27 mouse cellular contexts compared by ENCODE assay signal in genomic region chr10:63117583-63117982, GRCm38 (mm10). TPM values are rescaled to one million over a fixed set of nuclear protein-coding genes. Genes with fewer than 3 reads are reported as not detected.
DNase-seq lines count a peak whose midpoint lies in the region; ATAC-seq and TF ChIP-seq lines count a peak whose summit lies in the region.
"Had no signal": no experiment of that assay in that cellular context is flagged by ENCODE, and none has a peak within 500 bp of the region (broad histone marks: within the 10 kb centered on the region; RNA-seq: fewer than 3 reads in every experiment).

No protein-coding gene starts in this region.

- no peaks in the 10 kb centered on the region for H3K79me2 ChIP-seq in MEL (ENCODE audit: control insufficient read depth, insufficient read depth, low read length, poor library complexity)

- no peaks in the 10 kb centered on the region for H3K27me3 ChIP-seq in forebrain, postnatal 0 days (ENCODE audit: insufficient read depth, low read length)
- no peaks in the 10 kb centered on the region for H3K27me3 ChIP-seq in forebrain, embryonic 14.5 days (replicated peaks; ENCODE audit: control insufficient read depth, insufficient read depth, low read length)
- H3K27me3 ChIP-seq in MEL (ENCODE audit: control insufficient read depth in 1 of 2, insufficient read depth in 2 of 2, low read length in 2 of 2) = no peaks in the 10 kb centered on the region; a peak in 1 of 4 replicates
- no peaks in the 10 kb centered on the region for H3K27me3 ChIP-seq in stomach, postnatal 0 days (ENCODE audit: control insufficient read depth, insufficient read depth, low read length)
- H3K27me3 ChIP-seq: embryonic facial prominence, embryonic 12.5 days; heart, embryonic 13.5 days; hindbrain, embryonic 12.5 days; kidney, embryonic 15.5 days had no signal

- no peaks in the 10 kb centered on the region for H3K4me1 ChIP-seq in forebrain, postnatal 0 days (ENCODE audit: insufficient read depth)
- H3K4me1 ChIP-seq in forebrain, embryonic 14.5 days (ENCODE audit: control insufficient read depth, insufficient read depth, low read length) = no peaks in the 10 kb centered on the region
- no peaks in the 10 kb centered on the region for H3K4me1 ChIP-seq in MEL (ENCODE audit: control insufficient read depth in 1 of 2, insufficient read depth in 2 of 2, low read length in 2 of 2)
- no peaks in the 10 kb centered on the region for H3K4me1 ChIP-seq in stomach, postnatal 0 days (replicated peaks; ENCODE audit: control insufficient read depth, insufficient read depth)
- H3K4me1 ChIP-seq: embryonic facial prominence, embryonic 12.5 days; heart, embryonic 13.5 days; hindbrain, embryonic 12.5 days; kidney, embryonic 15.5 days had no signal

- TF ChIP-seq POLR2A in MEL (IDR thresholded peaks at IDR 0.05; ENCODE audit: control insufficient read depth in 1 of 2, insufficient read depth in 1 of 2, low read depth in 1 of 2, low read length in 2 of 2, poor library complexity in 1 of 2) = no peak

- no peak for TF ChIP-seq EP300 in MEL (IDR thresholded peaks at IDR 0.05; ENCODE audit: low read depth in 1 of 2, low read length in 2 of 2)
- TF ChIP-seq EP300 in stomach, postnatal 0 days (optimal IDR thresholded peaks at IDR 0.05) = no peak

- 95% methylated on average over 8 of the region's 8 CpGs for WGBS in forebrain, postnatal 0 days
- WGBS in forebrain, embryonic 14.5 days = 94% methylated on average over 8 of the region's 8 CpGs
- 94% methylated on average over 8 of the region's 8 CpGs for WGBS in stomach, postnatal 0 days

- H3K9ac ChIP-seq in forebrain, postnatal 0 days = no peak overlapping the region
- H3K9ac ChIP-seq in forebrain, embryonic 14.5 days (ENCODE audit: low read length) = no peak overlapping the region
- no peak overlapping the region for H3K9ac ChIP-seq in MEL (ENCODE audit: control insufficient read depth, low read depth, low read length, poor library complexity, severe bottlenecking)
- no peak overlapping the region for H3K9ac ChIP-seq in stomach, postnatal 0 days (ENCODE audit: low read length)
- H3K9ac ChIP-seq: embryonic facial prominence, embryonic 12.5 days; heart, embryonic 13.5 days; hindbrain, embryonic 12.5 days; kidney, embryonic 15.5 days had no signal

- 0 out of 2 replicates have a peak, but pooled peaks have one; percentile 7 for TF ChIP-seq CTCF in forebrain, postnatal 0 days (IDR thresholded peaks at IDR 0.05; ENCODE audit: low read depth)
- peak; percentile 37 for TF ChIP-seq CTCF in layer of hippocampus, adult 2 months (conservative IDR thresholded peaks at IDR 0.05)
- TF ChIP-seq CTCF in MEL (IDR thresholded peaks at IDR 0.05 in 2 of 3, conservative IDR thresholded peaks at IDR 0.05 in 1 of 3; ENCODE audit: control insufficient read depth in 1 of 3, insufficient read depth in 1 of 3, low read depth in 2 of 3, low read length in 3 of 3, poor library complexity in 1 of 3, severe bottlenecking in 1 of 3) = peak; percentile 21 to 49 (median 40); a peak in 5 of 6 replicates
- TF ChIP-seq CTCF in stomach, postnatal 0 days (IDR thresholded peaks at IDR 0.05; ENCODE audit: low read depth) = peak; percentile 23

- DNase-seq in forebrain, postnatal 0 days = no peak
- DNase-seq in forebrain, embryonic 14.5 days (ENCODE audit: low spot score) = no peak
- no peak for DNase-seq in layer of hippocampus, adult 2 months (ENCODE audit: low spot score in 2 of 2)
- no peak for DNase-seq in layer of hippocampus, adult 9-11 months
- peak; percentile 10 for DNase-seq in MEL (ENCODE audit: low read depth, low spot score)
- DNase-seq in stomach, postnatal 0 days (ENCODE audit: low spot score) = no peak
- DNase-seq in adrenal gland, postnatal 25 days = no peak
- DNase-seq: cerebellum, adult 18-20 months; cerebellum, postnatal 14 days; heart, postnatal 14 days; lung, adult 18-20 months; lung, postnatal 10 days; thymus, adult 2 months; thymus, postnatal 4 days had no signal

- peak; percentile 34 for TF ChIP-seq RAD21 in MEL (IDR thresholded peaks at IDR 0.05; ENCODE audit: low read depth, low read length)

- H3K4me2 ChIP-seq in forebrain, postnatal 0 days (ENCODE audit: low read depth) = no peak overlapping the region
- H3K4me2 ChIP-seq in forebrain, embryonic 14.5 days (ENCODE audit: low read length) = no peak overlapping the region
- no peak overlapping the region for H3K4me2 ChIP-seq in stomach, postnatal 0 days (replicated peaks; ENCODE audit: low read depth)
- H3K4me2 ChIP-seq: embryonic facial prominence, embryonic 12.5 days; heart, embryonic 13.5 days; hindbrain, embryonic 12.5 days; kidney, embryonic 15.5 days; midbrain, embryonic 11.5 days had no signal

- H3K9me3 ChIP-seq in forebrain, postnatal 0 days (ENCODE audit: low read length) = no peaks in the 10 kb centered on the region
- no peaks in the 10 kb centered on the region for H3K9me3 ChIP-seq in forebrain, embryonic 14.5 days (replicated peaks; ENCODE audit: control insufficient read depth, low read length)
- H3K9me3 ChIP-seq in MEL (replicated peaks; ENCODE audit: insufficient read depth, low read length) = no peaks in the 10 kb centered on the region
- no peaks in the 10 kb centered on the region for H3K9me3 ChIP-seq in stomach, postnatal 0 days (ENCODE audit: control insufficient read depth, low read length)
- H3K9me3 ChIP-seq: embryonic facial prominence, embryonic 12.5 days; hindbrain, embryonic 12.5 days; kidney, embryonic 15.5 days had no signal

- H3K27ac ChIP-seq in forebrain, postnatal 0 days (ENCODE audit: low read depth, low read length) = no peak overlapping the region
- H3K27ac ChIP-seq in forebrain, embryonic 14.5 days (ENCODE audit: low read depth, low read length) = no peak overlapping the region
- no peak overlapping the region for H3K27ac ChIP-seq in layer of hippocampus, adult 2 months
- no peak overlapping the region for H3K27ac ChIP-seq in MEL (ENCODE audit: control insufficient read depth, low read depth, low read length)
- H3K27ac ChIP-seq in stomach, postnatal 0 days (replicated peaks) = no peak overlapping the region
- H3K27ac ChIP-seq: embryonic facial prominence, embryonic 12.5 days; heart, embryonic 13.5 days; hindbrain, embryonic 12.5 days; kidney, embryonic 15.5 days had no signal

- no peaks in the 10 kb centered on the region for H3K36me3 ChIP-seq in forebrain, postnatal 0 days (ENCODE audit: insufficient read depth)
- H3K36me3 ChIP-seq in forebrain, embryonic 14.5 days (ENCODE audit: control insufficient read depth, insufficient read depth, low read length) = no peaks in the 10 kb centered on the region
- no peaks in the 10 kb centered on the region for H3K36me3 ChIP-seq in MEL (ENCODE audit: control insufficient read depth in 1 of 2, insufficient read depth in 2 of 2, low read length in 2 of 2)
- no peaks in the 10 kb centered on the region for H3K36me3 ChIP-seq in stomach, postnatal 0 days (ENCODE audit: control insufficient read depth, insufficient read depth, low read length)
- H3K36me3 ChIP-seq: embryonic facial prominence, embryonic 12.5 days; hindbrain, embryonic 12.5 days; kidney, embryonic 15.5 days had no signal

- H3K4me3 ChIP-seq in forebrain, postnatal 0 days (ENCODE audit: low read depth, low read length) = no peak overlapping the region
- H3K4me3 ChIP-seq in forebrain, embryonic 14.5 days (ENCODE audit: low read depth, low read length) = no peak overlapping the region
- H3K4me3 ChIP-seq in layer of hippocampus, adult 2 months = no peak overlapping the region
- H3K4me3 ChIP-seq in MEL (ENCODE audit: control insufficient read depth in 1 of 2, insufficient read depth in 1 of 2, low read depth in 2 of 2, low read length in 2 of 2) = no peak overlapping the region
- H3K4me3 ChIP-seq in stomach, postnatal 0 days (ENCODE audit: low read depth, low read length) = no peak overlapping the region
- H3K4me3 ChIP-seq: embryonic facial prominence, embryonic 12.5 days; heart, embryonic 13.5 days; hindbrain, embryonic 12.5 days; kidney, embryonic 15.5 days had no signal

- ATAC-seq in forebrain, postnatal 0 days = no peak
- no peak for ATAC-seq in forebrain, embryonic 14.5 days
- ATAC-seq in stomach, postnatal 0 days (ENCODE audit: low FRiP score, low TSS enrichment) = no peak
- ATAC-seq in monocyte, adult 5-6 weeks (replicated peaks; ENCODE audit: insufficient number of reproducible peaks, low FRiP score, low TSS enrichment, poor library complexity, severe bottlenecking) = no peak
- ATAC-seq: inflammation-experienced regulatory T-cells, adult 6 months had no signal

TF ChIP-seq in MEL, 35 proteins besides CTCF, POLR2A, EP300 and RAD21 (continues in another document):
- TF ChIP-seq MXI1 (IDR thresholded peaks at IDR 0.05; ENCODE audit: low read depth, low read length) (no peak), POLR2AphosphoS5 (IDR thresholded peaks at IDR 0.05; ENCODE audit: borderline replicate concordance, low read depth, low read length) (no peak), MYC (IDR thresholded peaks at IDR 0.05; ENCODE audit: low read depth, low read length) (no peak), SMC3 (IDR thresholded peaks at IDR 0.05; ENCODE audit: low read depth, low read length) (peak; percentile 21), HCFC1 (IDR thresholded peaks at IDR 0.05; ENCODE audit: low read depth, low read length) (no peak), ZNF384 (IDR thresholded peaks at IDR 0.05; ENCODE audit: low read depth, low read length) (0 out of 2 replicates have a peak, but pooled peaks have one; percentile 15)

RNA-seq across cellular contexts. Expression of gene Atoh7, which starts 18.1 kb away (rescaled TPM):
- 0.15 and 0.71 TPM in 2 replicates for total RNA-seq in forebrain, postnatal 0 days (2014; rRNA removed)
- 3.3 and 4.8 TPM in 2 replicates for polyA plus RNA-seq in forebrain, postnatal 0 days (2015; fragmentation: Nextera tagmentation; extraction: Ambion mirVana)
- 0.22 and 0.97 TPM in 2 replicates for polyA plus RNA-seq in forebrain, embryonic 14.5 days (2014; fragmentation: Nextera tagmentation; extraction: Ambion mirVana)
- total RNA-seq in layer of hippocampus, adult 2 months (2021) = 1 to 10 TPM; 1.7 to 2.0 TPM
- total RNA-seq in MEL (2012; rRNA removed) = not detected in 2 replicates
- polyA plus RNA-seq in MEL (2012; ENCODE audit: insufficient read depth in 1 of 2, insufficient read length in 2 of 2, low read depth in 1 of 2, low replicate concordance in 2 of 2, missing spikeins in 1 of 2) = not detected
- 0.18 TPM in 1 of 2 replicates, not detected in the other for polyA plus RNA-seq in stomach, postnatal 0 days (2015; fragmentation: Nextera tagmentation; extraction: Ambion mirVana)
- total RNA-seq in adrenal gland, postnatal 25 days (2021) = not detected in 2 replicates
- total RNA-seq in monocyte, adult 5-6 weeks (2017) = not detected in 3 replicates
- total RNA-seq: adrenal gland, adult 18-20 months; adrenal gland, postnatal 4 days; heart, postnatal 14 days; liver, adult 2 months had no signal
- polyA plus RNA-seq: heart, embryonic 13.5 days; inflammation-experienced regulatory T-cells, adult 6 months; kidney, embryonic 15.5 days; large intestine, adult 2 months; liver, adult 2 months; small intestine, adult 2 months; stomach, embryonic 16.5 days had no signal

RNA-seq across cellular contexts. Expression of gene Pbld1, which starts 57.6 kb away (rescaled TPM):
- total RNA-seq in forebrain, postnatal 0 days (2014; rRNA removed) = not detected in 2 replicates
- 0.27 and 0.59 TPM in 2 replicates for polyA plus RNA-seq in forebrain, postnatal 0 days (2015; fragmentation: Nextera tagmentation; extraction: Ambion mirVana)
- polyA plus RNA-seq in forebrain, embryonic 14.5 days (2014; fragmentation: Nextera tagmentation; extraction: Ambion mirVana) = 0.36 and 0.37 TPM in 2 replicates
- under 1 TPM; 0.15 to 0.82 TPM for total RNA-seq in layer of hippocampus, adult 2 months (2021)
- total RNA-seq in MEL (2012; rRNA removed) = 0.50 and 0.95 TPM in 2 replicates
- polyA plus RNA-seq in MEL (2012; ENCODE audit: insufficient read depth in 1 of 2, insufficient read length in 2 of 2, low read depth in 1 of 2, low replicate concordance in 2 of 2, missing spikeins in 1 of 2) = under 1 TPM in 1 of 2 experiments, not detected in 1; 0.47 TPM
- 1.2 TPM in 2 replicates for polyA plus RNA-seq in stomach, postnatal 0 days (2015; fragmentation: Nextera tagmentation; extraction: Ambion mirVana)
- total RNA-seq in adrenal gland, postnatal 25 days (2021) = 1.8 and 5.3 TPM in 2 replicates
- total RNA-seq in monocyte, adult 5-6 weeks (2017) = 2.8 to 12.5 TPM in 2 of 3 replicates, not detected in the other
